Mouse (Mus musculus) G1E (cell line): ENCODE data around the gene Fkbp2.

Experiments used
- CTCF ChIP-seq: IDR thresholded peaks from 2 replicates; pipeline ENCODE4 v1.5.1; 2012; ENCODE audit warnings: low read depth, low read length, inconsistent platforms, mixed read lengths
- TAL1 ChIP-seq: conservative IDR thresholded peaks from 2 replicates; pipeline ENCODE4 v1.6.1; 2012; ENCODE audit warnings: low read depth, low read length, inconsistent platforms, mixed read lengths

DNA sequence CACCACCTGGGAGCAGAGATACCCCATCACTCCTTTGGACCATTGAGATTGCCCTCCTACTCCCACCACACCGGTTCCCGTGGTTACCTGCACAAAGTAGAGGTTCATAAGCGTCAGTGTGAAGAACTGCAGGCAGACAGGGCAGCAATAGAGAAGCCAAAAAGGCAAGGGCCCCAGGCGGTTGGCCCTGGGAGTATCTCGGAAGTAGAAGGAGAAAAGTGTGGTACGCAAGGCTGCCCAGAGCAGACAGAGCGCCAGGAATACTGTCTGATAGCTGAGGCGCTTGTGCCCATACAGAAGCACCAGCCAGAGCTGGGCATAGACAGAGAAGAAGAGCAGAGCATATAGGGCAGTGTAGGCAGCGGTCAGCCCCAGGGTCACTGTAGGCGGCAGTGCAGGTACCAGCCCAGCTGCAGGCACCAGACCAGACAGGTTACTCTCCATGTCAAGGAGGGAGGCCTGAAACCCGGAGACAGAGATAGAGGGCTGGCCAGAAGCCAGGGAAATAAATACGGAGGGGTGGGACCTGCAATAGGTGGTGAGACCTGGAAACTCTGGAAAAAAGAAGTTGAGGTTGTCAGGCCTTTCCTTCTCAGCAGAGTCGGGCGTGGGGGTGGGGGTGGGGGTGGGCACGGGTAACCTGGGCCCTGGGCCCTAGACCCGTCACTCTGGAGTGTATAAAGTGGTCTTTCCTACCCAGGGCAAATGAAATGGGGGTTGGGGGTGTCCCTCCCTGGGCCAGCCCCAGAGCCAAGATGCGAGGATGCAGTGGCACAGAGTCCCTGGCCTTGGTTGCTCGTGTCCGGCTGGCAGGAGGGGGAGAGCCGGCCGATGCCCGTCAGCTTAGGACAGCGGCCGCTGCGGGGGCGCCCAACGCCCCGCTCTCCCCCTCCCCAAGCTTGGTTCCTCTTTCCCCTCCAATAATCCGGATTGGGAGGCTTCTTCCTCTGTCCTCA is 39.6 kb downstream of the Fkbp2 start:
- TF ChIP-seq TAL1 (no peak), CTCF (no peak)
